Mouse (Mus musculus): ENCODE measurements at regions not wholly inside any gene's neighbourhood (a gene's known extent, or its start where the extent isn't known, plus 50 kb on each side); places are given as distances from the start of the nearest gene placed in this dataset.
"Not testable (repeated sequence)": the region's sequence is repeated elsewhere in the genome, so short reads cannot be mapped to it uniquely, and the experiment has no call there.

GRCm38 (mm10) chr13:115911524-115912459 is 397.7 kb downstream of the Isl1 start:
- no peak for DNase-seq

DNA sequence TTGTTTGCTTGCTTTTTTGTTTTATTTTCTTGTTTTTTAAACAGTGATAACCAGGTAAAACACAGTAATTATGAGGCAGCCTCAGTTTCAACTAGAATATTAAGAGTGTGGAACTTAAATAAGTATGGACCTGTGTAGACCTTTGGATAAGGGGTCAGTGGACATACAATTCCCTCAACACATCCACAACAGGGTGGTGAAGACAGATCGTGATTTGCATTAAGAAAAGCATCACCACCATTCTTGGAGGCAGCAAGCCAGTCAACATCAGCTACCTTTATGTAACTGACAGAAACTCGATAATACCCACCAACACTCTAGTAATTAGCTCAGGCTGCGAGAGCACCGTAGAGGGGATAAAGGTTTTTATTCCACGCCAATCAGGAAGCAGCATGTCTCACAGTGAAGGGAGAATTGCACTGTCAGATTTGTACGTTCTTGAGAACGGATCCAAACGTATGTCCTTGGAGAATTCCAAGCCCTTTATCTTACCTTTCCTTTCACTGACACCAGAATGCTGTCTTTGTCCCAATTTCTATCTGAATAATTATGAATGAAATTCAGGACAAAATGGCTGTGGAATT is 398.5 kb downstream of the Isl1 start:
- no peak for DNase-seq

- DNase-seq, result no peak
Measured at GRCm38 (mm10) chr13:115880616-115881015, 428.9 kb downstream of the Isl1 start.

- no peak for DNase-seq
Measured at GRCm38 (mm10) chr13:115860480-115860879, 449.0 kb downstream of the Isl1 start.

DNA sequence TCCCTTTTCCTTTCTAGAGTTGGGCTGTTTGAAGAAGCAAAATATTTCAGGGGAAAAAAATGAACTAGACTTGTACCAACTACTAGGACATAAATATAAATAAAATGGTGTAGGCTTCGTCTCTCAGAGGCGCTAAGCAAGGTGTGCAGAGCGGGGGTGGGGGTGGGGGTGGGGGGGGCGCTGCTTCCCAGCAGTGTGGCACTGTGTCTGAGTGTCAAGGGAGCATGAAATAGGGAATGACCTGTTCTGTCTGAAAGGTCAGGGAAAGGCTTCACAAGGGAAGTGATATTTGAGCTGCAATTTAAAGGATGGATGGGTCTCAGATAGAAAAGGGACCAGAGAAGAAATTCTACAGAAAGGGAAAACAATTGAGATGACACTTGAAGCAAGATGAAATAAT is 452.9 kb downstream of the Isl1 start:
- DNase-seq, result no peak

- DNase-seq, result no peak
Measured at GRCm38 (mm10) chr13:115852689-115853356, 456.7 kb downstream of the Isl1 start.

DNA sequence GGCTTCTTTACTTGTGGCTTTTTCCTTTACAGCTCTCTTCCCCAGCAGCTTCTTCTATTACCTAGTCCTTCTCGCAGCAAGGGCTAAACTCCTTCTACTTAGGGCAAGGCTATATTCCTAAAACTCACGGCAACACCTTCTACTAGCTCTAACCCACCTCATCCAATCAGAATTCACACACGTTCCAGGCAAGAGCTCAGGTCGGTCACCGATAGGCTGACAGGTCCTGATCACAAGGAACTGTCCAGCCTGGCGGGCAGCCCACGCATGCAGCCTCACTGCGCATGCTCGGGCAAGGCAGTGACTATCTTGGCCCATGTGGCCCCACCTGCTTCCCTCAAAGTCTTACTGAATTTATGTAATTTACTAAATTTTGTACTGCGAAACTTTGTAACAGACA is 466.4 kb downstream of the Isl1 start:
- no peak for DNase-seq

- no peak for DNase-seq
Measured at GRCm38 (mm10) chr13:115836203-115836768, 473.2 kb downstream of the Isl1 start.

- DNase-seq, result no peak
Measured at GRCm38 (mm10) chr13:115825191-115825590, 484.3 kb downstream of the Isl1 start.

DNA sequence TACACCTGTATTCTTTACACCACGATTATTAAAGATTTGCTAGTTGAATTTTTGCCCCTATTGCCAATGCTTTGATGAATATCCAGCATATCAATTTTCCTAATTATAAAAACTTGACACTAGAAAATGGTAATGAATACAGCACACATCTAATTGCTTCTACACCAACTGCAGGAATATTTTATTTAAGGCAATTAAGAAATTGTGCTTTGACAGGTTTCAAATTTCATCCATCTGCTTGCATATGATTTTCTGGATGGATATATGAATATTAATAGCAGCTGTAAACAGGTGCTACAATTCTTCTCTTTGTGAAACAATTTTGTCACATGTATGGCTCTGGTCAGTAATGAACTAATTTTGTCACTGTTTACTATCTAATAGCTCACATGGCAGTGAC is 487.0 kb downstream of the Isl1 start:
- DNase-seq, result no peak

DNA sequence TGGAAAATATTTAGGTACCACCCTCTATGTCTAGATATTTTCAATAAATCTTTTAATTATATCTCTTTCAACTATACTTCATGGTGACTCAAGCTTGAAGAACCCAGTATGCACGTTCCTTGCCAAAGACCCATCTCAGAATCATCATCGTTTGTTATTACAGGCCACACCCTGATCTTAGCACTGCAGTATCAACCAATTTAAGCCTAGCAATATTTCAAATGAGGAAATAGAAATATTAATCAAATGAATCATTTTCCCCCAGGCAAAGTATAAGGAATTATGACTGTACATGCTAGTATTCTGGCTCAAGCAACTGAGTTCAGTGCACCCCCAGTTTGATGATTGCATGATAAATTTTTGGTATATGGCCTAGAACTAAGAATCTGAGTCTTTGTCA is 495.3 kb downstream of the Isl1 start:
- DNase-seq, result no peak

DNA sequence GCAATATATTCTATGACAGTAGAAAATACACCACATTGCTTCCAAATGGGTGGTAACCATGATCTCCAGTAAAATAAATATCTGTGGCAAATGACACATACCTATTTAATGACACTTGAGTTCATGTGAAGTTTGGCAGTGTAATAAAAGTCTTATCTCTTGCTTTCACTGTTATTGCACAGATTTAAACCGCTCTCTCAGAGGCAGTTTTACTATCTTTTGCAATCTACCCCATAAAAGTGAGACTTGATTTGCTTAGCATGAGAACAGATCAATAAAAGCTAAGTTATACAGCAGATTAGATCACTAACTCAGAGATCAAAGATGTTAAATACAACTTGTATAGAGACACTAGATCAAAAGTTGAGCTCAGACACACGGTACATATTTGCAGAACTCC is 510.2 kb downstream of the Isl1 start:
- DNase-seq, result no peak

DNA sequence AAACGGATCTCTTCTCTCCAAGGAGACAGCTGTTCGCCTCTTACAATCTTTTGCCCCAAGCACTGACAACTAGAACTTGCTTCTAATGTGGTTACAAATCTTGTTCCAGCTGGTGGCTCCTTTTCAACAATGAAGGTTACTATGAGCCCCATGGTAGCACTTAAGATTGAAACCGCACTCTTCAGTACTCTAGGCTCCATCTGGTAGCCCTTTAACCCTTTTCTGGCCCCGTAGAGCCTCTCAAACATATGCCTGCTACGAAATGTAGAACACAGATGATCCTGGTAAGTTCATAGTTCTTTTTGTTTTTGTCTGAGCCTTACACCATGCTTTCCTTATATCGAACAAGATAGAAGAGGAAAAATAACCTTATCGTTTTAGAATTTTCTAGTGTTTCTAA is 558.2 kb downstream of the Isl1 start:
- no peak for DNase-seq

DNA sequence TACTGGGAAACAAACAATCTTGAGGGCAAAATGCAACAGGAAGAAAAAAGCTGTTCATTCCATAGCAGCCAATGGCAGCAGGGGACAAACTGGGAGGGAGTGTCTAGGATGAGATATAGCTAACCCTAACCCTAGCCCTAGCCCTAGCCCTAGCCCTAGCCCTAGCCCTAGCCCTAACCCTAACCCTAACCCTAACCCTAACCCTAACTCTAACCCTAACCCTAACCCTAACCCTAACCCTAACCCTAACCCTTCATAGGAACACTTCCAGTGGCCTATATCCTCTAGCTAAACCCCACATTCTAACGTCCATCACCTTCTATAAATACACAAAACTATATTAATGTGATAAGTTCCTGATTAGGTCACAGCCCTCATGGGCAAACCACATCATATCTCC is 567.4 kb downstream of the Isl1 start:
- not testable (repeated sequence) for DNase-seq

DNA sequence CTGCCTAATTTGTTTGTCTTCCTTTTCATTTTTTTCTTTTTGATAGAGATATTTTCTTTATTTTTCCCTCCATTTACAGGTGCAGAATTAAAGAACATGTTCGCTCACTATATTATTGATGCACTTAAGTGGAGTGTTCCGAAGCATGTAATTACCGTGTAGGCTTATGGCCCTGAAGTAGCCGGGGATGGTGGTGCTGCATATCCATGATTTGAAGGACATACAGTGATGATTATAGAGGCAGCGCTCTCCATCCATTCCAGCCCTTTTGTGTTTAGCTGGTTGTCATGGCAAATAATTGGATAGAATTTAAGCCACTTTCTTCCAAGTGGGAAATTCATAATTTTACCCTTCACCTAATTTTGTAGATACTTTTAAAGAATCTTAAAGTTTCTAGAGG is 581.5 kb downstream of the Isl1 start:
- no peak for DNase-seq

- no peak for DNase-seq
Measured at GRCm38 (mm10) chr13:115725356-115725952, 584.0 kb downstream of the Isl1 start.

GRCm38 (mm10) chr13:115719276-115719675 is 590.2 kb downstream of the Isl1 start:
- DNase-seq, result peak; percentile 13

DNA sequence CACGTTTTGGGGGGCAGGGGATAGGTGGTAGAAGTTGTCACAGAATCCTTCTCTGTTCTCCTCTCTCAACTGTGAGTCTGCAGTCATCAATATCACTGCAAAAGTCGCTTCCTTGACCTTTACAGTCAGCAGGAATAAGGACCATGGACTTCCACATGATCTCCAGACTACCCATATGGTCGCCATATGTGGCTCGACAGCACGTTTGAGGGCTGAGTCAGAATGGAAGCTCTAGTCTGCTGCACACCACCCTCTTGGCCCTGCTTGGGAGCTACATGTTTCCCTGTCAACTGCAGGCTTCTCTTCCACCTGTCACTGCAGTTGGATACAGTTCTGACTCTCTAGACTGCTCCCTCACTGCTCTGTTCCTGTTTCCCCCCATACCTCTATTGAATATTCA is 590.6 kb downstream of the Isl1 start:
- no peak for DNase-seq

- DNase-seq, result no peak
Measured at GRCm38 (mm10) chr13:115696197-115696596, 594.4 kb upstream of the Itga1 start.

DNA sequence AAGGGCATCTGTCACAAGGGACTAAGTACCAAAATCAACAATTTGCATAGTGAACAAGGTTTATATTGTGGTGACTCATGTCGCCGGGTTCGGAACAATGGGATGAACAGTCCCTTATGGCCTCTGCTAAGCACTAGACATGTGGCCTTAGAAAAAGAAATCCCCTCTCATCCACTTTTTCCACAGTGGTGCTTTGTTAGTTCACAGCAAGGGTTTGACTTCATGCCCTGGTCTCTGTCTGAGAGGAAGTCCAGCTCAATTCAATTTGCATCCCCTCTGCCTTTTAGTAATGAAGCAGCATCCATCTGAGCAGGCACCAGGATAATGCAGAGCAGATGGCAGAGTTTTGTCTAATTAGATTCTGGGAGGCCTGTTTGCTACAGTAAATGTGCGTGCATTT is 585.7 kb upstream of the Itga1 start:
- peak; percentile 2 for DNase-seq

DNA sequence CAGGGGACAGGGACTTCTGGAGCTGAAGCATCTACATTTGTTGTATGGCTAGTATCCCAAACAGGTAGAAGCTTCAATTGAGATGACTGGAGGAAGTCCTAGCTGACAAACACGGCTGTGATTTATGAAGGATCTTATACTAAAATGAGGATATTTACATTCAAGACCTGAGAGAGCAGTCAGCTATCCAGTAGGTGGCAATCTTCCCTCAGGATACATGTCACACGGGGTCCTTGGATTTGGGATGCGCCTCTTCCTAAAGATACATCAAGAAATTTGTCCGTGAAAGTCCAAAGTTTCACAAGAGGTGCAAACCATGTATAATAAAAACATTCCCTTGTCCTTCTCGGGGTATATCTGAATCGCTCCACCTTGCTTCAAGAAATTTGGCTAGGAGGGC is 577.8 kb upstream of the Itga1 start:
- peak; percentile 20 for DNase-seq

GRCm38 (mm10) chr13:115676836-115677235 is 575.1 kb upstream of the Itga1 start:
- no peak for DNase-seq

- DNase-seq, result no peak
Measured at GRCm38 (mm10) chr13:115673729-115674128, 572.0 kb upstream of the Itga1 start.
